Mouse (Mus musculus) erythroblast, embryonic 14.5 days (primary cell): Measurements from ENCODE around the gene Mdm1.

Experiments used
- GATA1 ChIP-seq: IDR thresholded peaks from 2 replicates; pipeline ENCODE4 v1.6.1; 2012; ENCODE audit warnings: low read length, inconsistent platforms, mixed read lengths
- TAL1 ChIP-seq: IDR thresholded peaks from 3 replicates; pipeline ENCODE4 v1.6.1; 2012; ENCODE audit warnings: low read length, inconsistent platforms, mixed read lengths

DNA sequence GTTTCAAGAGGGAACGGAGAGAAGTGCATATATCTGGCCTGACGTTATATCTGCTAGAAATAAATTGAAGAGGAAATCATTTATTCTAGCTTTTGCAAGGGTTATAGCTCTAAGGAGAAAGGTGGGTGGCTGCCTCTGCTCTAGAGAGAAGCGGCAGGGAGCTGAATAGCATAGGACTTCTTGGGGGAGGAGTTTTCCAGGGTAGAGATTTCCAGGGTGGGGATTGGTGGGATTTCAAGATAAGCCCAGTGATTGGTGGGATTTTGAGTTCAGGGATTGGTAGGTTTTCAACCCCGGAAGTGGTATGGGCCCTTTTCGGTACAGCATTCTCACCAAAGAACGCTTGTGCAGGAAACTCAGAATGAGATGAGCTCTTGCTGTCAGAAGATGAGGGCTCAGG, 8.6 kb upstream of the Mdm1 start:
- TF ChIP-seq GATA1 (no peak), TAL1 (no peak)
